Mouse (Mus musculus) neural tube, embryonic 14.5 days (tissue): Measurements from ENCODE around the gene Gm20481. TPM values are rescaled to one million over a fixed set of nuclear protein-coding genes. Genes with fewer than 3 reads are reported as not detected.
A peak's percentile ranks its signal among the peaks of the same experiment; 100 is the strongest.
"Not testable (repeated sequence)": the region's sequence is repeated elsewhere in the genome, so short reads cannot be mapped to it uniquely, and the experiment has no call there.

Experiments used
- ATAC-seq: fragments of 200-750 bp; cut with Nextera tagmentation; 2 replicates; pipeline ENCODE4 v1.8.0; 2017; ENCODE audit warnings: low read depth, mild to moderate bottlenecking, moderate TSS enrichment, moderate library complexity
- H3K27ac ChIP-seq: fragments of 300-500 bp; sonication (generic); 2 replicates; pipeline ENCODE4 v1.5.1; 2014; ENCODE audit warnings: low read depth, mild to moderate bottlenecking, control low read depth, low read length, moderate library complexity, mixed read lengths
- H3K27me3 ChIP-seq: fragments of 300-500 bp; sonication (generic); 2 replicates; pipeline ENCODE4 v1.6.1; 2014; ENCODE audit warnings: low read length; ENCODE audit not compliant: control insufficient read depth, insufficient read depth
- H3K36me3 ChIP-seq: fragments of 300-500 bp; sonication (generic); 2 replicates; pipeline ENCODE4 v1.6.1; 2014; ENCODE audit warnings: low read length, mixed read lengths; ENCODE audit not compliant: control insufficient read depth, insufficient read depth
- H3K4me1 ChIP-seq: fragments of 300-500 bp; sonication (generic); 2 replicates; pipeline ENCODE4 v1.6.1; 2014; ENCODE audit warnings: low read length; ENCODE audit not compliant: control insufficient read depth, insufficient read depth
- H3K4me2 ChIP-seq: fragments of 300-500 bp; sonication (generic); 2 replicates; pipeline ENCODE4 v1.6.1; 2014; ENCODE audit warnings: mild to moderate bottlenecking, low read depth, low read length, control low read depth
- H3K4me3 ChIP-seq: fragments of 300-500 bp; sonication (generic); 2 replicates; pipeline ENCODE4 v1.5.1; 2014; ENCODE audit warnings: low read depth, low read length, control low read depth, mixed read lengths
- H3K9ac ChIP-seq: fragments of 300-500 bp; sonication (generic); replicated peaks from 2 replicates; pipeline ENCODE4 v1.6.1; 2014; ENCODE audit warnings: low read depth, mild to moderate bottlenecking, control low read depth, low read length, mixed read lengths
- H3K9me3 ChIP-seq: fragments of 300-500 bp; sonication (generic); 2 replicates; pipeline ENCODE4 v1.6.1; 2016; ENCODE audit warnings: low read length; ENCODE audit not compliant: control insufficient read depth
- WGBS: fragments of 180-500 bp; shearing (Covaris S2); extraction: QIAGEN DNeasy Blood & Tissue Kit; methylation state at CpG from one replicate; pipeline ENCODE4 v1.1.7; 2014; 5-methylcytosine and 5-hydroxymethylcytosine counted together
- polyA plus RNA-seq: library from polyadenylated mRNA; unstranded; fragments of >200 nt; fragmentation: Nextera tagmentation; extraction: Ambion mirVana; gene quantifications from 2 replicates; pipeline ENCODE4 v1.2.1, GENCODE M21; 2014

Gene Gm20481
- polyA plus RNA-seq, 1 experiment from 2014 or later, result not detected

DNA sequence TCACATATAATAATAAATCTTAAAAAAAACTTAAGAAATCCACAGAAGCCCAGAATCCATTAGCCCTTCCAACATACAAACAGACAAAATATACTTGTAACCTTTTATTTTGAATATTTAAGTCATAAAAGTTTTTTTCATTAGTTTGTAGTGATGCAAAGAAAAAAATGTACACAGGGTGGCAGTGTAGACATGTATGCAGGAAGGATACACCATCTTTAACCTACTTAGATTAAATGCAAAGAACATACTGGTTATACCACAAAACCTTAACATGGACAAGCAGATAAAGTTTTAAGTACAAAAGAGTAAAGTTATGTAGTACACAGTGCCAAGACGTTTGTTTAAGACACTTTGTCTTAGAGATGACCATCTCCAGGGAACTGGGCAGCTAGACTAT is 13.4 kb upstream of the Gm20481 start:
- no peak for ATAC-seq

GRCm38 (mm10) chr17:34957291-34957690 is 12.4 kb upstream of the Gm20481 start:
- H3K9me3 ChIP-seq, H3K9ac ChIP-seq, H3K4me1 ChIP-seq, H3K36me3 ChIP-seq, ATAC-seq, H3K27me3 ChIP-seq, H3K4me3 ChIP-seq, H3K4me2 ChIP-seq, H3K27ac ChIP-seq: not testable (repeated sequence)
- WGBS, result 13% methylated on average over 22 of the region's 40 CpGs

More for the DNA sequence above, 13.4 kb upstream of the Gm20481 start:
- 44% methylated on average over 1 of the region's 1 CpGs for WGBS
- no peak overlapping the region for H3K27ac ChIP-seq
- H3K4me3 ChIP-seq, result no peak overlapping the region
- H3K36me3 ChIP-seq, result no peaks in the 10 kb centered on the region
- H3K27me3 ChIP-seq, result peaks cover 6% of the 10 kb centered on the region; the same call in 1 of the 2 replicates
- no peak overlapping the region for H3K4me2 ChIP-seq
- no peaks in the 10 kb centered on the region for H3K9me3 ChIP-seq
- no peaks in the 10 kb centered on the region for H3K4me1 ChIP-seq
- no peak overlapping the region for H3K9ac ChIP-seq

- not testable (repeated sequence) for H3K36me3 ChIP-seq, H3K4me2 ChIP-seq, H3K9me3 ChIP-seq, ATAC-seq, H3K27me3 ChIP-seq, H3K9ac ChIP-seq, H3K27ac ChIP-seq, H3K4me1 ChIP-seq, H3K4me3 ChIP-seq
- WGBS, result 22% methylated on average over 26 of the region's 40 CpGs
These were observed 11.7 kb upstream of the Gm20481 start for GRCm38 (mm10) chr17:34957966-34958365.

DNA sequence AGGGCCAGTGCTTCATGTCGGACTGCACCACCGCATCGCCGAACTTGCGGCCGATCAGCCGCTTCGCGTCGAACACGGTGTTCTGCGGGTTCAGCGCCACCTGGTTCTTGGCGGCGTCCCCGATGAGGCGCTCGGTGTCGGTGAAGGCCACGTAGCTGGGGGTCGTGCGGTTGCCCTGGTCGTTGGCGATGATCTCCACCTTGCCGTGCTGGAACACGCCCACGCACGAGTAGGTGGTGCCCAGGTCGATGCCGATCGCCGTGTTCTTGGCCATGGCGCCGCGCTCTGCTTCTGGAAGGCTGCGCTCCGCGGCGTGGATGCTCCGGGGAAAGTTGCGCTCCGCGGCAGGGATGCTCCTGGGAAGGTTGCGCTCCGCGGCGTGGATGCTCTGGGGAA is 11.0 kb upstream of the Gm20481 start:
- Histone ChIP-seq H3K4me2 (peak overlapping the region; percentile 66), H3K4me3 (peak overlapping the region; percentile 36)
- peak; percentile 47 for ATAC-seq
- not testable (repeated sequence) for H3K27ac ChIP-seq, H3K36me3 ChIP-seq, H3K27me3 ChIP-seq, H3K9ac ChIP-seq, H3K4me1 ChIP-seq, H3K9me3 ChIP-seq
- 1% methylated on average over 13 of the region's 47 CpGs for WGBS

DNA sequence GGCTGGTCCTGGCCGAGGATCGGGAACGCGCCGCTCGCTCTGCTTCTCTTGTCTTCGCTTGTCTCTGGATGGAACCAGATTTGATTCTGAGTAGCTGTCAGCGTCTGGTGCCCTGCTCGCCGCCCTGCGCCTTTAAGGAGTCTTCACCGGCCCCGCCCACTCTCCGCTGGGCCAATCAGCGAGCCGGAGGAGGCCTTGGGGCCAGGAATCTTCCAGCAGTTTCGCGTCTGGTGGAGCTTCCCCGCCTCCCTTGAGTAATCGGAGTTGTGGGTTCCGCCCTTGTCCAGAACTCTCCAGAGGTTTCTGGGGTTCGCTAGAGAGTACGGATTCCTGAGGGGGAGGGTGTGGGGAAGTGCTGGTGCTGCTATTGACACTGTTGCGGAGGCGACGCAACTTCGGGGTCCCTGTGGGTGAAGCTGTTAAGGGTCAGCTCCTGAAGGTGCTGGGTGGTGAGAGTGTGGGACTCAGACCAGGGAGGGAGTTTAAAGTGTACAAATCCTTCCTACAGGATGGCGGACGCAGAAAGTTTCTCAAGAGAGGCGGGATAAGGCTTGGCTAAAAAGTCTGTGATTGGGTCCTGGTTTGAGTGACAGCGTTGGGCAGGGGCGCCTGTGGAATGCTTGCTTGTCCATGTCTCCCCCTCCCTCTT is 10.5 kb upstream of the Gm20481 start, which contains the start of gene Hspa1b:
Hspa1b (minus strand) TSS at position 109 of the 649 bp plus-strand sequence.
- ATAC-seq, result peak; percentile 92

DNA sequence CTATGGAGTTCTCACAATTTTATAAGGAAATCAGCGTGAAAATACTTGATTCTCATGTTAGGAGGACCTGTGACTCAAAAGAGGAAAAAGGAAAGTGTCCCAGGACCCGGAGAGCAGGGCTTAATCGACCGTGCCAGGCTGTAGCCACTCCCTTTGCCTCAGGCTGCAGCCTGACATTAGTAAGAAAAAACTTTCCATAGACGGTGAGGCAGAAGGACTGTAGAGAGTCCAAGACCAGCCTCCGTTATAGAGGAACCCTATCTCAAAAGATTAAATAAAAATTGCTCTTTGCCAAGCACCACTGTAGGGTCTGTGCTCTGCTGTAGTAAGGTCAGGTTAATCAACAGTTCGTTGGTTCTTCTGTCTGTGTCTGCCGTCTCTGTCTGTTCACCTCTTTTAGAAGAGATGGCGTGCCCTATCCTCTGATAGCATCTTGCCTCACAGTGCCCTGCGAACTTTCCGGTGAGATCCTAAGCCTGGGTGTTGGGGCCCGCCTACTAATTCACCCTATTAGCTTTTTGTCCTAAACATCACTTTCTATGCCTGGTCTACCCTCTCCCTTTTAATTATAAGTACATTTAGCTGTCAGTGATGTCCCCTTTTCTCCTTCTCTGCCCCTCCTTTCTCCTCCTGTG is 9.7 kb upstream of the Gm20481 start:
- H3K27ac ChIP-seq, result no peak overlapping the region
- H3K36me3 ChIP-seq, result no peaks in the 10 kb centered on the region
- H3K4me2 ChIP-seq, result peak overlapping the region; percentile 66
- H3K4me1 ChIP-seq, result no peaks in the 10 kb centered on the region
- 14% methylated on average over 12 of the region's 12 CpGs for WGBS
- peak overlapping the region; percentile 36 for H3K4me3 ChIP-seq
- H3K9ac ChIP-seq, result no peak overlapping the region
- ATAC-seq, result no peak
- no peaks in the 10 kb centered on the region for H3K9me3 ChIP-seq
- peaks cover 4% of the 10 kb centered on the region; the same call in 1 of the 2 replicates for H3K27me3 ChIP-seq

More for the DNA sequence above, 10.5 kb upstream of the Gm20481 start, which contains the start of gene Hspa1b:
- Histone ChIP-seq H3K4me2 (peak within 1 kb of the TSS; percentile 66), H3K4me3 (peak within 1 kb of the TSS; percentile 36), H3K27ac (peak within 1 kb of the TSS; percentile 67), H3K9ac (0 out of 2 replicates have a peak within 1 kb of the TSS, but pooled peaks have one; percentile 28)
- not testable (repeated sequence) for H3K4me1 ChIP-seq, H3K36me3 ChIP-seq, H3K9me3 ChIP-seq, H3K27me3 ChIP-seq
- under 1% methylated on average over 30 of the region's 32 CpGs for WGBS

GRCm38 (mm10) chr17:34960702-34961493 is 8.8 kb upstream of the Gm20481 start:
- H3K9ac ChIP-seq, result no peak overlapping the region
- peaks cover 3% of the 10 kb centered on the region; the same call in 1 of the 2 replicates for H3K27me3 ChIP-seq
- H3K4me2 ChIP-seq, result no peak overlapping the region
- H3K4me3 ChIP-seq, result no peak overlapping the region
- no peaks in the 10 kb centered on the region for H3K9me3 ChIP-seq
- no peaks in the 10 kb centered on the region for H3K36me3 ChIP-seq
- H3K4me1 ChIP-seq, result no peaks in the 10 kb centered on the region
- no peak overlapping the region for H3K27ac ChIP-seq
- no peak for ATAC-seq

- Histone ChIP-seq H3K27ac (no peak overlapping the region), H3K4me3 (no peak overlapping the region), H3K27me3 (no peaks in the 10 kb centered on the region), H3K9ac (no peak overlapping the region), H3K9me3 (no peaks in the 10 kb centered on the region), H3K4me2 (no peak overlapping the region), H3K4me1 (no peaks in the 10 kb centered on the region), H3K36me3 (no peaks in the 10 kb centered on the region)
- 38% methylated on average over 3 of the region's 3 CpGs for WGBS
- ATAC-seq, result no peak
These were observed 7.6 kb upstream of the Gm20481 start for GRCm38 (mm10) chr17:34962125-34962524.

DNA sequence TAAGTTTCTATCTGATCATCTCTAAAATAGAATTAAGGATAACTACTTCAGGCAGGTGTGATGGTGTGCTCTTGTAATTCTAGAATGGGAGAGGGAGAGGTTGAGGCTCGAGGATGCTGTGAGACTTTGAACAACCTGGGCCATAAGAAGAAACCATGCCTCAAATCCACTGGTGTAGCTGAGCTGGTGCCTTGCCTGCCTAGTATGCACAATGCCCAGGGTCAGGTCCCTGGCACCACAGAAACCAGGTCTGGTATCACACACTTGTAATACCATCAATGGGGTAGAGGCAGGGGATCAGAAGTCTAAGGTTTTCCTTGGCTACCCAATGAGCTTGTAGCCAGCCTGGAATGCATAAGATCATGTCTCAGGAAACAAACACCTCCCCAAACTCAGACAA is 6.9 kb upstream of the Gm20481 start:
- H3K9me3 ChIP-seq, result no peaks in the 10 kb centered on the region
- no peak for ATAC-seq
- H3K4me1 ChIP-seq, result no peaks in the 10 kb centered on the region
- no peaks in the 10 kb centered on the region for H3K36me3 ChIP-seq
- H3K4me2 ChIP-seq, result no peak overlapping the region
- WGBS, result 63% methylated on average over 1 of the region's 1 CpGs
- H3K9ac ChIP-seq, result 0 out of 2 replicates have a peak overlapping the region, but pooled peaks have one; percentile 16
- 0 out of 2 replicates have a peak, but pooled peaks cover 3% of the 10 kb centered on the region for H3K27me3 ChIP-seq
- no peak overlapping the region for H3K4me3 ChIP-seq
- no peak overlapping the region for H3K27ac ChIP-seq
